Mouse (Mus musculus): ENCODE measurements around the gene Ncoa5. TPM values are rescaled to one million over a fixed set of nuclear protein-coding genes. Genes with fewer than 3 reads are reported as not detected.

The Ncoa5 gene
- polyA plus RNA-seq, 1 experiment from 2014 or later: 34.4 TPM

GRCm38 (mm10) chr2:165043090-165043636, 8.5 kb upstream of the Ncoa5 start:
- no peaks in the 10 kb centered on the region for H3K36me3 ChIP-seq
- peaks cover 6% of the 10 kb centered on the region; the same call in 1 of the 2 replicates for H3K4me1 ChIP-seq
- 43% methylated on average over 17 of the region's 17 CpGs for WGBS (ENCODE audit: insufficient replicate concordance)
- no peak overlapping the region for H3K27ac ChIP-seq
- H3K9me3 ChIP-seq (replicated peaks): no peaks in the 10 kb centered on the region
- H3K9ac ChIP-seq: no peak overlapping the region
- no peak overlapping the region for H3K4me3 ChIP-seq
- ATAC-seq: no peak
- peaks cover 34% of the 10 kb centered on the region for H3K27me3 ChIP-seq (replicated peaks)
- H3K4me2 ChIP-seq: no peak overlapping the region

DNA sequence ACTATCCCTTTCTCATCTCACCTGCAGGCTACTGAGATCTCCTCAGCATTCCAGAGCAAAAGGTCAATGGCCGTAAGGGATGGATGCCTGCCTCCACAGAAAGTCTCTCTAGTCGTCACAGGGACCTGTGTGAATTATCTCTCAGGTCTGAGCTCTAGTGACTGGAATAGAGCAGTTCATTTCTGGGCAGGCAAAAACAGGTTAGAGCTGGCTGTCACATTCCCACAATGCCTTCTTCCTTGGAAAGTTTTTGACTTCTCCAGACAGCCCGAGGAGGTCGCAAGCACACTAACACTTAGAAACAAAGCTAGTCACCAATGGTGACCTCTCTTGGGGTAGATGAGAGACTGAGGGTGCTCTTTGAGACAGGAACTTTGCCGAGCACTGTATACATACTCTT, 7.5 kb upstream of the Ncoa5 start:
- Histone ChIP-seq H3K9me3 (replicated peaks) (no peaks in the 10 kb centered on the region), H3K4me3 (no peak overlapping the region), H3K27me3 (replicated peaks) (peaks cover 34% of the 10 kb centered on the region), H3K27ac (no peak overlapping the region), H3K4me1 (peaks cover 6% of the 10 kb centered on the region; the same call in 1 of the 2 replicates), H3K36me3 (no peaks in the 10 kb centered on the region), H3K4me2 (no peak overlapping the region), H3K9ac (no peak overlapping the region)
- WGBS (ENCODE audit: insufficient replicate concordance): 62% methylated on average over 5 of the region's 5 CpGs
- no peak for ATAC-seq

GRCm38 (mm10) chr2:165037415-165037814, 2.7 kb upstream of the Ncoa5 start:
- peaks cover 17% of the 10 kb centered on the region; the same call in 1 of the 2 replicates for H3K27me3 ChIP-seq (replicated peaks)
- H3K9ac ChIP-seq: no peak overlapping the region
- WGBS (ENCODE audit: insufficient replicate concordance): 40% methylated on average over 4 of the region's 4 CpGs
- no peak overlapping the region for H3K4me3 ChIP-seq
- peaks cover 30% of the 10 kb centered on the region for H3K4me1 ChIP-seq
- no peaks in the 10 kb centered on the region for H3K36me3 ChIP-seq
- H3K27ac ChIP-seq: no peak overlapping the region
- no peaks in the 10 kb centered on the region for H3K9me3 ChIP-seq (replicated peaks)
- no peak for ATAC-seq
- no peak overlapping the region for H3K4me2 ChIP-seq

DNA sequence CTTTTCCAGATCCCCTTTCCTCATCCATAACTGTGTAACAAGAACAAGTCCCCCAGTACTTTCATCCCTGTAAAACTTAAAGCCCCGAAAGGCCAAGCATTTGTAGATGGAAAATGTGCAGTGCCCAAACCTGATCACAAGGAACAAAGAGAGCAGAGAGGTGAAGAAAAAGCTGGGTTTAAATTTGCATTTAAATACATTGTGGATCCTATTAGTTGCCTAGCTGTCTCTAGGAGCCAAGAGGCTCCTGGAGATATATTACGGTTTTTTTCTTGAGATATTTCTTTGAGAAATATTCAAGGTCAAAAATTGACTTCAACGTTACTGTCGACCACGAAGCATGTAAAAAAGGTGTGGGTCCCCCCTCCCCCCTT, 378 bp upstream of the Ncoa5 start:
- Histone ChIP-seq H3K36me3 (0 out of 2 replicates have a peak, but pooled peaks cover 3% of the 10 kb centered on the region), H3K27ac (no peak overlapping the region), H3K4me1 (peaks cover 34% of the 10 kb centered on the region), H3K4me3 (peak overlapping the region; percentile 91), H3K4me2 (peak overlapping the region; percentile 89), H3K27me3 (replicated peaks) (peaks cover 4% of the 10 kb centered on the region; the same call in 1 of the 2 replicates), H3K9me3 (replicated peaks) (no peaks in the 10 kb centered on the region), H3K9ac (0 out of 2 replicates have a peak overlapping the region, but pooled peaks have one; percentile 92)
- ATAC-seq: no peak
- WGBS (ENCODE audit: insufficient replicate concordance): 61% methylated on average over 5 of the region's 5 CpGs

DNA sequence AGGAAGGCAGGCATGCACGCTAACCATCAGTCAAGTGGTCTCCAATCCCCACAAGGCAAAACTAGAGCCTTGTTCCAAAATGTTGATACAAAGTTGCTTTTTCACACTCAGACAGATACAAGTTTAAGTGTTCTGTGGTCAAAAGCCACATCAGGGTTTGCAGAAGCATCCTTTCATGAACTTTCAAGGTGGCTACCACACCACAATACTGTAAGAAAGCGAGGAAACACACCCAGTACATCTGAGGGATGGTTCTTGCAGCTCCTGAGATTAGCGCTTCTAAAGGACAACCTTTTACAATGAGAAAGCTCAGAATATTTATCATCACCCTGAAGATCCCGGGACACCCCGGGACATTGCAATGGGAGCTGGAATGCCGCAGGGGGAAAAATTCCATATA, 1.4 kb downstream of the Ncoa5 start:
- no peak for ATAC-seq
- Histone ChIP-seq H3K4me2 (peak overlapping the region; percentile 89), H3K36me3 (0 out of 2 replicates have a peak, but pooled peaks cover 3% of the 10 kb centered on the region), H3K9ac (peak overlapping the region; percentile 92), H3K27me3 (replicated peaks) (no peaks in the 10 kb centered on the region; the same call in 1 of the 2 replicates), H3K4me1 (peaks cover 37% of the 10 kb centered on the region), H3K27ac (peak overlapping the region; percentile 9; the same call in 1 of the 2 replicates), H3K4me3 (peak overlapping the region; percentile 91), H3K9me3 (replicated peaks) (no peaks in the 10 kb centered on the region)
- WGBS (ENCODE audit: insufficient replicate concordance): 65% methylated on average over 6 of the region's 6 CpGs

- 70% methylated on average over 3 of the region's 3 CpGs for WGBS (ENCODE audit: insufficient replicate concordance)
- Histone ChIP-seq H3K4me1 (peaks cover 37% of the 10 kb centered on the region), H3K27ac (no peak overlapping the region), H3K27me3 (replicated peaks) (no peaks in the 10 kb centered on the region; the same call in 1 of the 2 replicates), H3K9me3 (replicated peaks) (no peaks in the 10 kb centered on the region), H3K4me2 (peak overlapping the region; percentile 89; the same call in 1 of the 2 replicates), H3K4me3 (no peak overlapping the region), H3K9ac (no peak overlapping the region), H3K36me3 (0 out of 2 replicates have a peak, but pooled peaks cover 3% of the 10 kb centered on the region)
- ATAC-seq: no peak
Measured at GRCm38 (mm10) chr2:165032533-165032932, 2.1 kb downstream of the Ncoa5 start.

GRCm38 (mm10) chr2:165027163-165027562, 7.5 kb downstream of the Ncoa5 start:
- H3K4me1 ChIP-seq: peaks cover 10% of the 10 kb centered on the region

DNA sequence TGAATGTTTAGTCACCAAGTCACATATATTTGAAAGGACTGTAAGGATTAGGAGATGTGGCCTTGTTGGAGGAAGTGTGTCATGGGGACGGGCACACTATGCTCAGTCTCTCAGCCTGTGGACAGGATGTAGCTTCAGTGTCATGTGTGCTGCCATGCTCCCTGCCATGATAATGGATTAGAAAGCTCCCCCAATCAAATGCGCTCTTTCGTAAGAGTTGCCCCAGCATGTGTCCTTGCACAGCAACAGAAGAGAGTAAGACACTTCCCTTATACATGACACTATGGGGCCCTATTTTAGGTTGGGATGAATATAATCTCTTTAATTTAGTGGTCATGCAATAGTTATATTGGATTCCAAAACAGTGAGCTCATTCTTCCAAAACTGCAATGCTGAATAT, 14.2 kb downstream of the Ncoa5 start:
- H3K36me3 ChIP-seq: peaks cover 46% of the 10 kb centered on the region
- no peaks in the 10 kb centered on the region for H3K9me3 ChIP-seq (replicated peaks)
- no peak overlapping the region for H3K9ac ChIP-seq
- H3K27ac ChIP-seq: no peak overlapping the region
- H3K4me1 ChIP-seq: peaks cover 5% of the 10 kb centered on the region; the same call in 1 of the 2 replicates
- no peak overlapping the region for H3K4me2 ChIP-seq
- 82% methylated on average over 3 of the region's 3 CpGs for WGBS (ENCODE audit: insufficient replicate concordance)
- H3K27me3 ChIP-seq (replicated peaks): no peaks in the 10 kb centered on the region
- no peak overlapping the region for H3K4me3 ChIP-seq
- ATAC-seq: no peak

More at GRCm38 (mm10) chr2:165027163-165027562, 7.5 kb downstream of the Ncoa5 start:
- ATAC-seq: no peak
- no peak overlapping the region for H3K4me2 ChIP-seq
- no peak overlapping the region for H3K9ac ChIP-seq
- H3K4me3 ChIP-seq: no peak overlapping the region
- no peaks in the 10 kb centered on the region for H3K27me3 ChIP-seq (replicated peaks)
- WGBS (ENCODE audit: insufficient replicate concordance): 45% methylated on average over 1 of the region's 1 CpGs
- H3K27ac ChIP-seq: no peak overlapping the region
- peaks cover 12% of the 10 kb centered on the region for H3K36me3 ChIP-seq
- no peaks in the 10 kb centered on the region for H3K9me3 ChIP-seq (replicated peaks)

- no peak overlapping the region for H3K4me3 ChIP-seq
- H3K4me1 ChIP-seq: peaks cover 16% of the 10 kb centered on the region; the same call in 1 of the 2 replicates
- H3K36me3 ChIP-seq: peaks cover 58% of the 10 kb centered on the region
- H3K27ac ChIP-seq: no peak overlapping the region
- no peaks in the 10 kb centered on the region for H3K27me3 ChIP-seq (replicated peaks)
- no peak overlapping the region for H3K4me2 ChIP-seq
- H3K9ac ChIP-seq: no peak overlapping the region
- 58% methylated on average over 5 of the region's 5 CpGs for WGBS (ENCODE audit: insufficient replicate concordance)
- no peaks in the 10 kb centered on the region for H3K9me3 ChIP-seq (replicated peaks)
- no peak for ATAC-seq
Measured at GRCm38 (mm10) chr2:165014935-165015334, 19.7 kb downstream of the Ncoa5 start.

- no peak for ATAC-seq
- Histone ChIP-seq H3K27ac (no peak overlapping the region), H3K4me3 (no peak overlapping the region), H3K27me3 (replicated peaks) (no peaks in the 10 kb centered on the region), H3K4me2 (no peak overlapping the region), H3K36me3 (peaks cover 80% of the 10 kb centered on the region), H3K9me3 (replicated peaks) (no peaks in the 10 kb centered on the region), H3K9ac (no peak overlapping the region), H3K4me1 (peaks cover 10% of the 10 kb centered on the region; the same call in 1 of the 2 replicates)
- 55% methylated on average over 10 of the region's 10 CpGs for WGBS (ENCODE audit: insufficient replicate concordance)
Measured at GRCm38 (mm10) chr2:165010351-165010750, 24.3 kb downstream of the Ncoa5 start.

GRCm38 (mm10) chr2:165009581-165009980, 25.1 kb downstream of the Ncoa5 start:
- Histone ChIP-seq H3K36me3 (peaks cover 88% of the 10 kb centered on the region), H3K9me3 (replicated peaks) (no peaks in the 10 kb centered on the region), H3K4me1 (peaks cover 5% of the 10 kb centered on the region; the same call in 1 of the 2 replicates), H3K4me3 (no peak overlapping the region), H3K27ac (no peak overlapping the region), H3K9ac (no peak overlapping the region), H3K4me2 (no peak overlapping the region), H3K27me3 (replicated peaks) (no peaks in the 10 kb centered on the region)
- ATAC-seq: no peak
- 73% methylated on average over 2 of the region's 2 CpGs for WGBS (ENCODE audit: insufficient replicate concordance)

DNA sequence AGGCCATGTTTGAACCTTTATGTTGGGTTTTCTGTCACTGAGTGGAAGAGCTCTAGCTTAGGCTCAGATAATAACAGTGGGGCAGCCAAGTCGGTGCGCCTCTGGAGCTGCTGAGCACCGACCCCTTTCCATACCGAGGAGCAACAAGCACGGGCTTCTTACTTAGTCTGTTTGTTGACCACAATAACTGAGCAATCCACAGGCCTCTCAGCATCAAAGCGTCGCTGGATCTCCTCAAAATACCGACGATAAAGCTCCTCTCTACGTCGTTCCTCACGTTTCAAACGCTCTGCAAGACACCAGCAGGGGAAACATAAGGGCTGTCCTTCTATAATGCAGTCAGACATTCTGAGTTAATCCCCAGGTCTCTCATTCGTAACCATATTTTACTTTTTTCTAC, 25.5 kb downstream of the Ncoa5 start:
- H3K4me1 ChIP-seq: 0 out of 2 replicates have a peak, but pooled peaks cover 5% of the 10 kb centered on the region
- 90% methylated on average over 14 of the region's 14 CpGs for WGBS (ENCODE audit: insufficient replicate concordance)
- H3K36me3 ChIP-seq: peaks cover 92% of the 10 kb centered on the region
- no peak overlapping the region for H3K27ac ChIP-seq
- no peak overlapping the region for H3K9ac ChIP-seq
- no peaks in the 10 kb centered on the region for H3K27me3 ChIP-seq (replicated peaks)
- H3K9me3 ChIP-seq (replicated peaks): no peaks in the 10 kb centered on the region
- H3K4me2 ChIP-seq: no peak overlapping the region
- H3K4me3 ChIP-seq: no peak overlapping the region
- no peak for ATAC-seq
